Comparison of ENCODE assay signal across 8 mouse cellular contexts in genomic region chr7:131370648-131371469, GRCm38 (mm10). TPM values are rescaled to one million over a fixed set of nuclear protein-coding genes. Genes with fewer than 3 reads are reported as not detected.
DNase-seq lines count a peak whose midpoint lies in the region; ATAC-seq and TF ChIP-seq lines count a peak whose summit lies in the region.

TSS of gene Pstk (plus strand) at chr7:131371141.

- H3K27me3 ChIP-seq in ES-Bruce4 (ENCODE audit: control insufficient read depth, insufficient read depth, low read length, poor library complexity, severe bottlenecking): no peaks in the 10 kb centered on the region; the same call in 1 of the 2 replicates
- no peaks in the 10 kb centered on the region for H3K27me3 ChIP-seq in forebrain, embryonic 13.5 days
- H3K27me3 ChIP-seq in liver, postnatal 0 days (ENCODE audit: insufficient read depth, low read length): no peaks in the 10 kb centered on the region
- H3K27me3 ChIP-seq in neural tube, embryonic 14.5 days (ENCODE audit: control insufficient read depth, insufficient read depth, low read length): no peaks in the 10 kb centered on the region

- TF ChIP-seq CTCF in ES-Bruce4 (IDR thresholded peaks at IDR 0.05; ENCODE audit: low read depth, low read length): peak; percentile 79
- TF ChIP-seq CTCF in liver, postnatal 0 days (IDR thresholded peaks at IDR 0.05; ENCODE audit: low read depth): peak; percentile 96

- H3K4me3 ChIP-seq in ES-Bruce4 (ENCODE audit: low read depth, low read length): peak within 1 kb of the TSS; percentile 86
- H3K4me3 ChIP-seq in forebrain, embryonic 13.5 days: peak within 1 kb of the TSS; percentile 81
- peak within 1 kb of the TSS; percentile 75 for H3K4me3 ChIP-seq in liver, postnatal 0 days (ENCODE audit: low read depth, low read length)
- H3K4me3 ChIP-seq in neural tube, embryonic 14.5 days (ENCODE audit: low read depth, low read length): peak within 1 kb of the TSS; percentile 70

- no peak for TF ChIP-seq EP300 in ES-Bruce4 (IDR thresholded peaks at IDR 0.05; ENCODE audit: insufficient read depth, low read depth, low read length)
- no peak for TF ChIP-seq EP300 in liver, postnatal 0 days (IDR thresholded peaks at IDR 0.05; ENCODE audit: low read depth)

- H3K36me3 ChIP-seq in ES-Bruce4 (ENCODE audit: control insufficient read depth, insufficient read depth, low read length, poor library complexity, severe bottlenecking): peaks cover 6% of the 10 kb centered on the region
- H3K36me3 ChIP-seq in forebrain, embryonic 13.5 days (ENCODE audit: poor library complexity, severe bottlenecking): no peaks in the 10 kb centered on the region
- no peaks in the 10 kb centered on the region for H3K36me3 ChIP-seq in liver, postnatal 0 days (replicated peaks; ENCODE audit: insufficient read depth, low read length)
- no peaks in the 10 kb centered on the region for H3K36me3 ChIP-seq in neural tube, embryonic 14.5 days (ENCODE audit: control insufficient read depth, insufficient read depth, low read length)

- DNase-seq in heart, postnatal 10 days: peak; percentile 94
- peak; percentile 75 for DNase-seq in large intestine, adult 2 months (ENCODE audit: low read depth, low spot score)
- DNase-seq in liver, postnatal 0 days: peak; percentile 90
- peak; percentile 88 for DNase-seq in testis, postnatal 10 days (ENCODE audit: low spot score)

- H3K4me2 ChIP-seq in forebrain, embryonic 13.5 days: peak within 1 kb of the TSS; percentile 83
- peak within 1 kb of the TSS; percentile 91 for H3K4me2 ChIP-seq in liver, postnatal 0 days (ENCODE audit: low read depth, low read length)
- H3K4me2 ChIP-seq in neural tube, embryonic 14.5 days (ENCODE audit: low read depth, low read length): peak within 1 kb of the TSS; percentile 75

- TF ChIP-seq POLR2A in ES-Bruce4 (IDR thresholded peaks at IDR 0.05; ENCODE audit: insufficient read depth, low read length): peak; percentile 76

- WGBS in forebrain, embryonic 13.5 days: 5% methylated on average over 47 of the region's 47 CpGs
- 4% methylated on average over 47 of the region's 47 CpGs for WGBS in large intestine, adult 2 months
- WGBS in liver, postnatal 0 days (ENCODE audit: insufficient replicate concordance): 4% methylated on average over 47 of the region's 47 CpGs
- WGBS in neural tube, embryonic 14.5 days: 6% methylated on average over 47 of the region's 47 CpGs

- no peaks in the 10 kb centered on the region for H3K9me3 ChIP-seq in ES-Bruce4 (replicated peaks; ENCODE audit: control insufficient read depth, insufficient read depth, low read length, poor library complexity, severe bottlenecking)
- no peaks in the 10 kb centered on the region for H3K9me3 ChIP-seq in forebrain, embryonic 13.5 days (replicated peaks)
- H3K9me3 ChIP-seq in liver, postnatal 0 days (ENCODE audit: low read length): no peaks in the 10 kb centered on the region
- H3K9me3 ChIP-seq in neural tube, embryonic 14.5 days (ENCODE audit: control insufficient read depth, low read length): no peaks in the 10 kb centered on the region

- intact Hi-C loops in heart, postnatal 10 days (cut with DNase I): no loop called here

- H3K9ac ChIP-seq in ES-Bruce4 (ENCODE audit: low read depth, poor library complexity, severe bottlenecking): peak within 1 kb of the TSS; percentile 88
- peak within 1 kb of the TSS; percentile 94 for H3K9ac ChIP-seq in forebrain, embryonic 13.5 days
- peak within 1 kb of the TSS; percentile 84 for H3K9ac ChIP-seq in liver, postnatal 0 days (replicated peaks)
- H3K9ac ChIP-seq in neural tube, embryonic 14.5 days (replicated peaks; ENCODE audit: low read depth, low read length): peak within 1 kb of the TSS; percentile 78

- H3K4me1 ChIP-seq in ES-Bruce4 (ENCODE audit: control insufficient read depth, insufficient read depth, low read length): no peaks in the 10 kb centered on the region
- peaks cover 7% of the 10 kb centered on the region for H3K4me1 ChIP-seq in forebrain, embryonic 13.5 days
- peaks cover 16% of the 10 kb centered on the region for H3K4me1 ChIP-seq in liver, postnatal 0 days (ENCODE audit: insufficient read depth)
- H3K4me1 ChIP-seq in neural tube, embryonic 14.5 days (ENCODE audit: control insufficient read depth, insufficient read depth, low read length): no peaks in the 10 kb centered on the region

- peak; percentile 96 for ATAC-seq in cerebellum, adult (ENCODE audit: insufficient number of reproducible peaks, low FRiP score, low TSS enrichment)
- ATAC-seq in forebrain, embryonic 13.5 days: peak; percentile 96
- ATAC-seq in liver, postnatal 0 days: peak; percentile 95
- ATAC-seq in neural tube, embryonic 14.5 days (ENCODE audit: low read depth): peak; percentile 95

- H3K27ac ChIP-seq in ES-Bruce4 (ENCODE audit: insufficient read depth, low read length): no peak within 1 kb of the TSS
- peak within 1 kb of the TSS; percentile 81 for H3K27ac ChIP-seq in forebrain, embryonic 13.5 days
- H3K27ac ChIP-seq in liver, postnatal 0 days (ENCODE audit: low read depth): peak within 1 kb of the TSS; percentile 90
- H3K27ac ChIP-seq in neural tube, embryonic 14.5 days (ENCODE audit: low read depth, low read length): peak within 1 kb of the TSS; percentile 90

RNA-seq across cellular contexts. Expression of gene Pstk, which starts in this region (rescaled TPM):
- polyA plus RNA-seq in ES-Bruce4 (2011; ENCODE audit: insufficient read depth, insufficient read length, low read depth, missing spikeins): 58.9 and 64.7 TPM in 2 replicates
- 39.6 and 43.1 TPM in 2 replicates for polyA plus RNA-seq in forebrain, embryonic 13.5 days (2015; fragmentation: Nextera tagmentation; extraction: Ambion mirVana)
- total RNA-seq in heart, postnatal 10 days (2021): 10 to 100 TPM; 51.7 to 55.1 TPM
- 26.3 and 27.7 TPM in 2 replicates for polyA plus RNA-seq in large intestine, adult 2 months (2012; rRNA removed)
- polyA plus RNA-seq in liver, postnatal 0 days (2015; fragmentation: Nextera tagmentation; extraction: Ambion mirVana): 19.5 and 20.4 TPM in 2 replicates
- polyA plus RNA-seq in neural tube, embryonic 14.5 days (2014; fragmentation: Nextera tagmentation; extraction: Ambion mirVana): 40.5 and 52.2 TPM in 2 replicates
